Comparison of ENCODE assay signal across 26 mouse cellular contexts in the genomic region with DNA sequence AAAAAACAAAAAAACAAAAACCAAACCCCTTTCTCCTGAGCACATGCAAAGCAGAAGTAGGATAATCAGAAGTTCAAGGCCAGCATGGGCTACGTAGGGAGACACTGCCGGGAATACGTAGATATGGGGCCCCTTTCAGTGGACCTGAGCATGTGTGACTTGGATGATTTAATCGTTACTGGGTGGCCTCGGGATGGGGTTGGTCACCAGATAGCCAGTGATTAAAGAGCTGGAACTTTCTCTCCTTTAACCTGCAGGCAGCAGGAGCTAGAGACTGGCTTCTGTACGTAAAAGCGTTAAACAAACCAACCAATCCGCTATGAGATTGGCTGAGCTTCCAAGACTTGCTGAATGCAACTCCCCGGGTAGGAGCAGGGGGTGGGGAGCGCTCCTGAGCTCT. TPM values are rescaled to one million over a fixed set of nuclear protein-coding genes. Genes with fewer than 3 reads are reported as not detected.
DNase-seq lines count a peak whose midpoint lies in the region; ATAC-seq lines count a peak whose summit lies in the region.
"Had no signal": no experiment of that assay in that cellular context is flagged by ENCODE, and none has a peak within 500 bp of the region (broad histone marks: within the 10 kb centered on the region; RNA-seq: fewer than 3 reads in every experiment).

No protein-coding gene starts in this region.

- no peaks in the 10 kb centered on the region for H3K36me3 ChIP-seq in embryonic facial prominence, embryonic 12.5 days
- H3K36me3 ChIP-seq in embryonic facial prominence, embryonic 10.5 days (replicated peaks) = no peaks in the 10 kb centered on the region
- no peaks in the 10 kb centered on the region for H3K36me3 ChIP-seq in midbrain, embryonic 10.5 days
- no peaks in the 10 kb centered on the region for H3K36me3 ChIP-seq in midbrain, embryonic 16.5 days (ENCODE audit: control insufficient read depth, insufficient read depth, low read length)
- H3K36me3 ChIP-seq: forebrain, embryonic 10.5 days; G1E; heart, embryonic 10.5 days; heart, embryonic 13.5 days; hindbrain, embryonic 12.5 days; intestine, embryonic 15.5 days had no signal

- H3K9me3 ChIP-seq in embryonic facial prominence, embryonic 12.5 days = no peaks in the 10 kb centered on the region
- no peaks in the 10 kb centered on the region for H3K9me3 ChIP-seq in embryonic facial prominence, embryonic 10.5 days
- no peaks in the 10 kb centered on the region for H3K9me3 ChIP-seq in midbrain, embryonic 10.5 days (replicated peaks)
- no peaks in the 10 kb centered on the region for H3K9me3 ChIP-seq in midbrain, embryonic 16.5 days (replicated peaks; ENCODE audit: control insufficient read depth, low read length, poor library complexity, severe bottlenecking)
- H3K9me3 ChIP-seq: forebrain, embryonic 10.5 days; forebrain, embryonic 13.5 days; G1E; heart, embryonic 10.5 days; heart, embryonic 13.5 days; hindbrain, embryonic 12.5 days; intestine, embryonic 15.5 days had no signal

- WGBS in embryonic facial prominence, embryonic 12.5 days = 40% methylated on average over 10 of the region's 10 CpGs
- WGBS in embryonic facial prominence, embryonic 10.5 days = 47% methylated on average over 10 of the region's 10 CpGs
- WGBS in midbrain, embryonic 10.5 days = 35% methylated on average over 10 of the region's 10 CpGs
- WGBS in midbrain, embryonic 16.5 days = 37% methylated on average over 10 of the region's 10 CpGs

- peak overlapping the region; percentile 30; the same call in 1 of the 2 replicates for H3K9ac ChIP-seq in embryonic facial prominence, embryonic 12.5 days
- H3K9ac ChIP-seq in midbrain, embryonic 16.5 days (ENCODE audit: low read depth, low read length) = no peak overlapping the region
- H3K9ac ChIP-seq: forebrain, embryonic 13.5 days; heart, embryonic 13.5 days; hindbrain, embryonic 12.5 days; intestine, embryonic 15.5 days had no signal

- peak; percentile 51 to 70 for DNase-seq in adrenal gland, adult (ENCODE audit: inconsistent age in 2 of 2, low spot score in 1 of 2)
- DNase-seq in adrenal gland, postnatal 4 days (ENCODE audit: low spot score in 2 of 2) = no peak
- DNase-seq in embryonic facial prominence, embryonic 10.5 days (ENCODE audit: low spot score) = no peak
- no peak for DNase-seq in midbrain, embryonic 10.5 days (ENCODE audit: low spot score)
- DNase-seq in right cerebral cortex, postnatal 10 days (ENCODE audit: low spot score in 2 of 2) = no peak
- DNase-seq: cerebellum, adult 11 months; cerebellum, adult 2 months; cerebellum, adult 9-11 months; cerebellum, postnatal 25 days; gastrocnemius, postnatal 10 days; gastrocnemius, postnatal 36 days; heart, adult 2 months; heart, postnatal 14 days; heart, postnatal 4 days had no signal

- no peak overlapping the region for H3K27ac ChIP-seq in embryonic facial prominence, embryonic 12.5 days
- H3K27ac ChIP-seq in embryonic facial prominence, embryonic 10.5 days (replicated peaks) = no peak overlapping the region
- H3K27ac ChIP-seq in midbrain, embryonic 10.5 days (replicated peaks) = 0 out of 2 replicates have a peak overlapping the region, but pooled peaks have one; percentile 33
- no peak overlapping the region for H3K27ac ChIP-seq in midbrain, embryonic 16.5 days (ENCODE audit: low read length)
- H3K27ac ChIP-seq: forebrain, embryonic 10.5 days; forebrain, embryonic 13.5 days; heart, adult 2 months; heart, embryonic 10.5 days; heart, embryonic 13.5 days; hindbrain, embryonic 12.5 days; intestine, embryonic 15.5 days had no signal

- no peak for ATAC-seq in embryonic facial prominence, embryonic 12.5 days (ENCODE audit: insufficient number of reproducible peaks, insufficient read depth, low FRiP score, low TSS enrichment)
- ATAC-seq in midbrain, embryonic 16.5 days = no peak
- ATAC-seq: forebrain, embryonic 13.5 days; forebrain, embryonic 16.5 days; hindbrain, embryonic 16.5 days; intestine, embryonic 15.5 days; Patski had no signal

- H3K4me3 ChIP-seq in embryonic facial prominence, embryonic 12.5 days = no peak overlapping the region
- H3K4me3 ChIP-seq in embryonic facial prominence, embryonic 10.5 days = no peak overlapping the region
- H3K4me3 ChIP-seq in midbrain, embryonic 10.5 days = no peak overlapping the region
- no peak overlapping the region for H3K4me3 ChIP-seq in midbrain, embryonic 16.5 days (ENCODE audit: low read depth, low read length)
- H3K4me3 ChIP-seq: forebrain, embryonic 10.5 days; forebrain, embryonic 13.5 days; heart, adult 2 months; heart, embryonic 10.5 days; heart, embryonic 13.5 days; hindbrain, embryonic 12.5 days; intestine, embryonic 15.5 days had no signal

- no peaks in the 10 kb centered on the region for H3K27me3 ChIP-seq in embryonic facial prominence, embryonic 12.5 days
- H3K27me3 ChIP-seq in embryonic facial prominence, embryonic 10.5 days (replicated peaks; ENCODE audit: low read depth, poor library complexity, severe bottlenecking) = no peaks in the 10 kb centered on the region
- no peaks in the 10 kb centered on the region for H3K27me3 ChIP-seq in midbrain, embryonic 10.5 days (ENCODE audit: low read depth, poor library complexity, severe bottlenecking)
- H3K27me3 ChIP-seq in midbrain, embryonic 16.5 days (ENCODE audit: control insufficient read depth, insufficient read depth, low read depth, low read length) = no peaks in the 10 kb centered on the region
- H3K27me3 ChIP-seq: forebrain, embryonic 13.5 days; heart, embryonic 13.5 days; hindbrain, embryonic 12.5 days; intestine, embryonic 15.5 days; Patski had no signal

- H3K4me1 ChIP-seq in embryonic facial prominence, embryonic 12.5 days = 0 out of 2 replicates have a peak, but pooled peaks cover 3% of the 10 kb centered on the region
- peaks cover 11% of the 10 kb centered on the region; the same call in 1 of the 2 replicates for H3K4me1 ChIP-seq in embryonic facial prominence, embryonic 10.5 days
- H3K4me1 ChIP-seq in midbrain, embryonic 10.5 days = peaks cover 8% of the 10 kb centered on the region
- H3K4me1 ChIP-seq in midbrain, embryonic 16.5 days (ENCODE audit: control insufficient read depth, insufficient read depth, low read length) = no peaks in the 10 kb centered on the region; the same call in 1 of the 2 replicates
- H3K4me1 ChIP-seq: forebrain, embryonic 13.5 days; intestine, embryonic 15.5 days had no signal

- H3K4me2 ChIP-seq in embryonic facial prominence, embryonic 12.5 days (replicated peaks) = no peak overlapping the region
- H3K4me2 ChIP-seq in midbrain, embryonic 16.5 days (ENCODE audit: low read length) = no peak overlapping the region
- H3K4me2 ChIP-seq: forebrain, embryonic 13.5 days; heart, embryonic 13.5 days; hindbrain, embryonic 12.5 days; intestine, embryonic 15.5 days had no signal

RNA-seq across cellular contexts. Expression of gene Kifc3, which starts 17.5 kb away (rescaled TPM):
- total RNA-seq in adrenal gland, postnatal 4 days (2021) = 100 to 1,000 TPM; 116 to 117 TPM
- polyA plus RNA-seq in embryonic facial prominence, embryonic 12.5 days (2016; fragmentation: Nextera tagmentation; extraction: Ambion mirVana) = 11.7 and 15.1 TPM in 2 replicates
- polyA plus RNA-seq in embryonic facial prominence, embryonic 10.5 days (2016; fragmentation: Nextera tagmentation; extraction: Ambion mirVana) = 8.4 and 8.7 TPM in 2 replicates
- 4.1 and 5.2 TPM in 2 replicates for polyA plus RNA-seq in midbrain, embryonic 10.5 days (2016; fragmentation: Nextera tagmentation; extraction: Ambion mirVana)
- polyA plus RNA-seq in midbrain, embryonic 16.5 days (2015; fragmentation: Nextera tagmentation; extraction: Ambion mirVana) = 28.2 and 31.1 TPM in 2 replicates
- polyA plus RNA-seq: G1E had no signal

Comparison
In these comparisons a context has a peak if more than half of its experiments do, and no peak if none do; other contexts are left out.
1. DNase-seq: peak in adrenal gland, adult (2 of 2); none in adrenal gland, postnatal 4 days (0 of 2), embryonic facial prominence, embryonic 10.5 days (single experiment), midbrain, embryonic 10.5 days (single experiment) and right cerebral cortex, postnatal 10 days (0 of 2).